Mouse (Mus musculus) cerebellum, adult 9-11 months (tissue): ENCODE measurements around the gene Tex21.

Source experiments
- DNase-seq: peaks from one replicate; pipeline ENCODE4 v3.0.0; 2022

The Tex21 gene

GRCm38 (mm10) chr12:76246646-76247045 lies at the start of gene Tex21:
TSS of gene Tex21 (minus strand) at chr12:76246746.
- no peak for DNase-seq

DNA sequence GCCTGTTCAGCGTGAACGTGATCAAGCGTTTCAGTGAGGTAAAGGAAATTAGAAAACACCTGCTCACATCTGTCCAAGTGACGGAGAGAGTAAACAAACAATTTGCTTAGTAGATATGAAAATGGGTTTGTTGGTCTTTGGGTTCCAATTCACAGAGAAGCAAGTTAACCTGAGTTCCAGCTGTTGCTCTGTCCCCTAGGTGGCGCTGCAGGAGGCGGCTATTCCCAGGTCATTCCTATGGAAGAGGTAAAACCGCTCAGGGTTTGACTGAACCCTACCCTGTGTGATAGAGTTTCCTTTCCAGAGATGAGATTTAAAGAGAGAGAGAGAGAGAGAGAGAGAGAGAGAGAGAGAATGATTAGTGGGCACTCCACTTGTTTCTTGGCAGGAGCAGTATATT lies 46.6 kb upstream of the Tex21 start:
- peak; percentile 43 for DNase-seq

DNA sequence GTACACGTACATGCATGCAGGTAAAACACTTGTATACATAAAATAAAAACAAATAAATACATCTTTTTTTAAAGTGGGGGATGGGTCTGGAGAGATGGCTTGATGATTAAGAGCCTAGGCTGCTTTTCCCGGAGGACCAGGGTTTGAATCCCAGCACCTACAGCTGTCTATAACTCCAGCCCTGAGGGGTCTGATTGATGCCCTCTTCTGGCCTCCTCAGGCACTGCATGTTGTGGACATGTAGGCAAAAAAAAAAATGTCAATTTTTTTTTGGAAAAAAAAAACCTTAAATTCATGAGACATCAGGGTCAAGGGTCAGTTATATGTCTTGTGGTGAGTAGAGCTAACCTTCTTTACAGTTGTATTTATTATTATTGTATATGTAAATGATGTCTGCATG lies 43.7 kb upstream of the Tex21 start:
- DNase-seq, result no peak

DNA sequence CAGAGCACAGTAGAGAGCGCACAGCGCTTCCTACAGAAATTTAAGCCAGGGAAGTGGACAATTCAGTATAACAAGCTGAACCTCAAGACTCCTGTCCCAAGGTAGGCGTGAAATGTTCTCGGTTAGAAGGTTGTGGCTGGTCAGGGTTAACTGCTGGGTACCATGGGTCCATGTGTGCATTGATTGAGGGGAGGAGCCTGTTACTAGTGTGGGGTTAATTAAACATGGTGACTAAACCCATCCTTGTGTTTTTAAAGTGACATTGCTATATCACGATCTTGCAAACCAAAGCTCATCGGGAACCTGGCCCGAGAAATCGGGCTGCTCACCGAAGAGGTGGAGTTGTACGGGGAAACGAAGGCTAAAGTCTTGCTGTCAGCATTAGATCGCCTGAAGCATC lies 42.9 kb upstream of the Tex21 start:
- DNase-seq, result no peak

- no peak for DNase-seq
Measured at GRCm38 (mm10) chr12:76288494-76288893, 41.9 kb upstream of the Tex21 start.

DNA sequence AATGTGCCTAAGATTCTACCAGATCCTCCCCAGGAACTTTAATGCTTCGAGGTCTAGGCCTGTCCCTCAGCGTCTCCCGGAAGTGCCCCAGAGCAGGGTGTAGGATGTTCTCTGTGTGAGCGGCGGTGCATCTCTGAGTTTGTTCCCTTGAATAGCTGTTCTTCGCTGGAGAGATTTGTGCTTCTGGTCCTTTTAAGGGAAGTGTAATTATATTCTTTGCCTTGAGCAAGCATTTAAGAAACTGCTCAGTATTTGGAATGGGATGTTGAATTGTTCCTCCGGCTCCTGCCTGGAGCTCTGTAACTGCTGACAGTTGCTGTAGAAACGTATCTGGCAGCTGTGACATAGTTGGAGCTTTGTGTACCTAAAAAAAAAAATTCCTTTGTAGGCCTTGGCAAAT lies 41.4 kb upstream of the Tex21 start:
- no peak for DNase-seq

- DNase-seq, result no peak
Measured at GRCm38 (mm10) chr12:76285418-76285817, 38.9 kb upstream of the Tex21 start.

DNA sequence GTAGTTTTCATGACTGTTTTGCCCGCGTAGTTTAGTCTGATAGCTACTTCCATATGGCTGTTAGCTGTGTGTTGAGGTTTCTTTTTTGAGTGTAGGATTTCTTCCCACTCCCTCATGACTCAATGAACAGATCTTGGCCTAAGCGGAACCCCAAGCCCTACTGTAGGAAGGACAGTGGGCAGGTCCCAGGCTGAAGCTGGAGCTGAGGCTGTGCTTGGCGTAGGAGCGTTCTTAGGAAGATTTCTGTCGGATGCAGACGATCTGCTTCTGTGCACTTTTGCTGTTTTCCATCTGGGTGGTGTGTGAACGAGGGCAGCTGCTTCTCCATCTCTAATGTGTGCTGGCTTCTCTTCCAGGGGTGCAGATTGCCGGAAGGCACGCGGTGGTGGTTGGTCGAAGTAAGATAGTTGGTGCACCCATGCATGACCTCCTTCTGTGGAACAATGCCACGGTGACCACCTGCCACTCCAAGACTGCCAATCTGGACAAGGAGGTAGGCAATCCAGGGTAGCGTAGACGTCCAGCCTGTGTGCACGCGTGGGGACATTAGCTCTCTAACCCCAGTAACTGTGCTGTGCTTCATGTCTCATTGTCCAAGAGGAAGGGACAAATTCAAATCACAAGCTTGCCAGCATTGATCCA lies 36.1 kb upstream of the Tex21 start:
- DNase-seq, result peak; percentile 38

DNA sequence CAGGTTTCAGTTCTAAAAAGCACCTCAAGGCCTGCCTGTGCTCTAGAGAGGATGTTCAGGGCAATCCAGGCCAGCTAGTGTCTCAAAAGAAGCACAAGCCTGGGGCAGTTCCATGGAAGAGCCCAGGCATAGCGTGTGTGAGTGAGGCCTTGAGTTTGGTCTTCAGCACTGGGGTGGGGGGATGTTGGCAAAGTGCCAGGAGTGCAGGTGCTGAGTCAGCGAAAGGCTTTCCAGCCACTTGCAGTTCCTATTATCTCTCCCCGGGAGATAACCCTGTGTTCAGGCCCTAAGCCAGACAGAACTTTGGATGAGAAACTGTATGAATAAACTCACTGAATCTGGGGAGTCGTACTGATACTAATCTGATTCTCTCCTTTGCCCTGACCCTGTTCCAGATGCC lies 35.6 kb upstream of the Tex21 start:
- DNase-seq, result no peak

DNA sequence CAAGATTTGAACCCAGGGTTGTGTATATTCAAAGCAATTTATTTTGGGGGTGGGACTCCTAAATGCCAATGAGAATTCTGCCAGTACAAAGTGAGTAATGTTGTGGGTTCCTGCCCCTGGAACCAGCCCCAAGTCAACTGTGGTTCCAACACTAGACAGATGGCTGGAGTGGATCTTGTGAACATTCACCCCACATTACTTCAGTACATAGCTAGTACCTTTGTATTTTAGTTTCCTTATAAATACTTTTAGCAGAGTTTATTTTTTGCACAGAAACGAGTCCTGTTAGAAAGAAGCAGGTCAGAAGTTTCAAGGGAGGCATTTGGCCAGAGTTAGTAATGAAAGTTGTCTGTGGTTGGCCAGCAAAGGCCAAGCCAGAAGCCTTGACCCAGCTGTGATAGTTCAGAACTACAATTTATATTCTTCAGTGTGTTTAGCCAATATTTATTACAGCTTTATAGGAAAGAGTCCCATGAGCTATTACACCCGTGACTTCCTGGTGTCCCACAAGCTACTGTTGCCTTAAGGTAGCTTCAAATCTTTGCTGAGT lies 34.6 kb upstream of the Tex21 start:
- DNase-seq, result no peak

- no peak for DNase-seq
Measured at GRCm38 (mm10) chr12:76280556-76280955, 34.0 kb upstream of the Tex21 start.

DNA sequence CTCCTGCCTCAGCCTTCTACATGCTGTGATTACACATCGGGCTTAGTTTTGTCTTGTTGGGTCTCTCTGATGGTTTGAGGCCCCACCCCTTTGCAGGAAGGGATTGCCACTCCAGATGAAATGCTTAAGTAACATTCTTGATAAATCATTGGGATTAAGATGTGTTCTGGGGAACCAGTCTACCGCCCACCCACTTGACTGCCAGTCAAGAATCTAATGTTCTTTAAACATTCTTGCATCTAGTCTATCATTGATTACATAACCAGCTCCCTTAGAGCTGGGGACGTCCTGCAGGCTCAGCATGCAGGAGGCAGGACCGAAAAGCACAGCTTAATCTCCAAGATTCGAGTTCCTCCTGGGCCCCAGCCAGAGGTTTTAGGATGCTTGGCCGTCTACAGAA lies 31.7 kb upstream of the Tex21 start:
- no peak for DNase-seq

- no peak for DNase-seq
Measured at GRCm38 (mm10) chr12:76272610-76273524, 26.3 kb upstream of the Tex21 start.

GRCm38 (mm10) chr12:76271516-76271915 lies 25.0 kb upstream of the Tex21 start:
- no peak for DNase-seq

DNA sequence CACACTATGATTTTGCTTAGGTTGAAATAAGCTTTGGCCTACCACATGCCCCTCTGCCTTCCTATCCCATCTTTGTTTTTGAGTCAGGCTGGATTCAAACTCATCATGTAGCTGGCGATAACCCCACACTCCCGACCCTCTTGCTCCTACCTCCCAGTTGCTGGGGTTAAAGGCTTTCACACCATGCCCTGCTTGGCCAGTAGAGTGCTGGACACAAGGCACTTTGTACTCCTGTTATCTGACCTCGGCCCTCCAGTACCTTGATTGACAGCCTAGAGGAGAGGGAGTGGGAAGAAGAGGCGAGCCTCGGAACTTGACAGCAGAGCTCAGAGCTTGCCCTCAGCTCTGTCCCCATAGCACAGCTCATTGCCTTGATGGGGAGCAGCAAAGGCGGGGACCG lies 22.6 kb upstream of the Tex21 start:
- DNase-seq, result no peak

- peak; percentile 75 for DNase-seq
Measured at GRCm38 (mm10) chr12:76268686-76269085, 22.1 kb upstream of the Tex21 start.

GRCm38 (mm10) chr12:76266875-76267274 lies 20.3 kb upstream of the Tex21 start:
- peak; percentile 47 for DNase-seq

DNA sequence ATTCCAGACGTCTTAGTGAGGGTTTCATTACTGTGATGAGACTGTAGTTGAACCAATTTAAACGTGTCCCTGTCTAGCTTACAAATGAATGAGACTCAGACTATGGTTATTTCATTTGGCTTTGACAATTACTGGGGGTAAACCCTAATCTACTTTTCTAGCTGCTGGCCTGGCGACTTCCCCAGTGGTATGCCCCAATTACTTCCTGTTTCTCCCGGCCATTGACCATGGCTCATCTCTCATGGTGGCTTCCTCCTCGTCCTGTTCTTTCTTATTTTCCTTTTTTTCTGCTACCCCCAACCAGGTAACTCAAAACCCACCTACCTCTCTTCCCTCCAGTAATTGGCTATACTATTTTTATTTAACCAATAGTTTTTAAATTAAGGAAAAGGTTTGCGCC lies 18.5 kb upstream of the Tex21 start:
- DNase-seq, result no peak

DNA sequence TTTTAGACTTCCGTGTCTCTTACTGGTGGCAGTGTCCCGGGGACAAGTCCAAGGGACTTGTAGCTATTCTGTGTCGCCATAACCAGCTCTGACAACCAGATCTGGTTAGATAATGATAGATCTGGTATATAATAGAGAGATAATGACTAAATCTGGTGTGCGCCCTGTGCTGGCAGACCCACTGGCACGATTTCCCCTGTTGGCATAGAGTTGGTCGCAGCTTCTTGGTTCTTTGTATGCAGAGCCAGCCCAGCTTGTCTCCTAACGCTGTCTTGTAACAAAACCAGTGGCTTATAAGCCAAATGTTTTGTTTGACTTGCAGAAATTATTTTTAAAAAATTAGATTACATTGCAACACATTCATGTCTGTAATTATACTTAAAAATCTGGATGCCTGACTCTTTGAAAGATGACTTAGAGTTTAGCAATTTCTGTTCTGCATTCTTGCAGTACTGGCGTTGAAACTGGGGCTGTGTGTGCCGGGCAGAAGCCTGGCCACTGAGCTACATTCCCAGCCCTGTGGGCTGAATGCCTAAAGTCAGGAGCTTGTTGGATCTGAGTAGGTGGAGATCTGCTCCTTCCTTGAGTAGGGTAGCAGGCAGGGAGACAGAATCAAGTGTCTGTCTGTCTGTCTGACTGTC lies 17.9 kb upstream of the Tex21 start:
- peak; percentile 73 for DNase-seq

DNA sequence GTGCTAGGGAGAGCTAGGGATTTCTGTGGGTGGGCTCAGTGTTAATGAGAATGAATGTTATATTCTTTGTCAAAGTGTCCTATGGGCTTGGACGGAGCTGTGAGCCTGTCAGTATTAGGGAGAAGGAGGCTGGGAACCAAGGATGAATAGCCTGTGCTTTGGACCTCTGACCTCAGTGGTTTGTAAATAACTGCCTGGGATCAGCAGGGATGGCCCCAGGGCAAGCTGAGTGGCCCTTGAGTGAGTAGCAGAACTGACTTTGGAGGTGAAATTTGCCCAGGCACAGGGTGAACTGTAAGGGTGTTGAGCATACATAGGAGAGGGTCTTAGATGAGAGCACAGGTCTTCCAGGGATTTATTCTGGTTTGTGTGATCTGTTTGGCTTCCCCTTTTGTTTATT lies 17.3 kb upstream of the Tex21 start:
- DNase-seq, result no peak

DNA sequence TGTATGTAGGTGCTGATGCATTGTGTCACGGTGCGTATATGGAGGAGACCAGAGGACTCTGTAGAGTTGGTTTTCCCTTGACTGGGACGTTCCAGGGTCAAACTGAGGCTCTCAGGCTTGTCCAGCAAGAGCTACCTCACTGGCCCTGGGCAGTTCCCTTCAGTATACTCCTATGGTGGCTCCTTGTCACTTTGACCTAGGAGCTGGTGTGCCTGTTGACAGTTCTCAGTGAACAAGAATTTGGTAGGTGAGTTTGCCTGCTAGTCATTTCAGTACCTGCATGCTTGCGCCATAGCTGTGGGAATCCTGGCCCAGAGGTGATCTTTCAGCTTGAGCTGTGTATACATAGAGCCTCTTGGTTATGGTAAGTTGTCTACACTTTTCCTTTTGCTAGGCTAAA lies 16.4 kb upstream of the Tex21 start:
- no peak for DNase-seq

DNA sequence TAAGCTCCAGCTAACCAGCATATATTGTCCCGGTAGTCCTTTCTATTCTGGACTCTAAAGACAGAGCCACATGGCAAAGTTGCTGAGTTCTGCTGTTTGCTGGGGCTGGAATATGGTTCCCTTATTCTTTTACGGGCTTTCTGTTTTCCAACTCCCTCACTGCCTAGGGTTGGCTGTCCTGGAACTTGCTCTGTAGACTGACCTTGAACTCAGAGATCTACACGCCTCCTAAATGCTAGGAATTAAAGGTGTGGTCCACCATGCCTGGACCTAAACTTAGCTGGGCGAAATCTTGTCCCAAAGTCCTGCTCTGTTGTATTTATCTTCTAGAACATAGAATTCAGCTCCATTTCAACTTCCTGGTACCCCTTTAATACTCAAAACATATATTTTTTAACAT lies 15.0 kb upstream of the Tex21 start:
- no peak for DNase-seq

DNA sequence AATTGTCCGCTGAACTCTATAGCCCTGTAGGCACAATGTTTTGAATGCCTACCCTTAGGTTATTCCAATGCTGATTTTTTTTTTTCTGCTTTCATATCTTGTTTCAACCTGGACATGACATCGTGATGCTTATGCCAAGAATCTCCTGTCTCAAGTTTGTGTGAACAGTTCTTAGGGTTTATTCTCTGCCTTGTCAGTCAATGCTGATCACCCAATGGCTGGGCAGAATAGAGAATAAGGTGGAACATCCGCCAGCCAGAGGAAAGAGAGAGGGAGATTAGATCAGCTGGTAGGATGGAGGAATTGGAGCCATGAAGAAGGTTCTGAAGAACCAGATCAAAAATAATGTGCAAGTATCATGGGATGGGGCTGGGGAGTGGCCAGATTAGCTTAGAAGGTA lies 14.1 kb upstream of the Tex21 start:
- no peak for DNase-seq
